Mouse (Mus musculus): Measurements from ENCODE around the gene Olfr201.
"Not testable (repeated sequence)": the region's sequence is repeated elsewhere in the genome, so short reads cannot be mapped to it uniquely, and the experiment has no call there.

Olfr201 gene

GRCm38 (mm10) chr16:59272532-59272931, at the start of gene Olfr201:
TSS of gene Olfr201 (minus strand) at chr16:59272632.
- DNase-seq (ENCODE audit: low spot score in 2 of 2): not testable (repeated sequence)

GRCm38 (mm10) chr16:59318148-59318547, 45.7 kb upstream of the Olfr201 start, which contains the start of gene Olfr204:
TSS of gene Olfr204 (minus strand) at chr16:59318248.
- DNase-seq (ENCODE audit: low spot score in 2 of 2): no peak

GRCm38 (mm10) chr16:59298581-59298980, 26.1 kb upstream of the Olfr201 start, which contains the start of gene Olfr203:
TSS of gene Olfr203 (plus strand) at chr16:59298881.
- no peak for DNase-seq (ENCODE audit: low spot score in 2 of 2)

GRCm38 (mm10) chr16:59287576-59287975, 15.1 kb upstream of the Olfr201 start:
- not testable (repeated sequence) for DNase-seq (ENCODE audit: low spot score in 2 of 2)

- DNase-seq (ENCODE audit: low spot score in 2 of 2): no peak
These were observed 14.3 kb upstream of the Olfr201 start, which contains the start of gene Olfr202 for GRCm38 (mm10) chr16:59286693-59287092. TSS of gene Olfr202 (minus strand) at chr16:59286793.

- no peak for DNase-seq (ENCODE audit: low spot score in 2 of 2)
These were observed 11.0 kb upstream of the Olfr201 start for GRCm38 (mm10) chr16:59283476-59283875.

- no peak for DNase-seq (ENCODE audit: low spot score in 2 of 2)
These were observed 8.1 kb upstream of the Olfr201 start for GRCm38 (mm10) chr16:59280542-59280941.

- DNase-seq (ENCODE audit: low spot score in 2 of 2): not testable (repeated sequence)
These were observed 3.3 kb downstream of the Olfr201 start for GRCm38 (mm10) chr16:59269097-59269496.

- DNase-seq (ENCODE audit: low spot score in 2 of 2): no peak
These were observed 22.7 kb downstream of the Olfr201 start for GRCm38 (mm10) chr16:59249684-59250083.

- DNase-seq (ENCODE audit: low spot score in 2 of 2): not testable (repeated sequence)
These were observed 52.8 kb downstream of the Olfr201 start, which contains the start of gene Olfr199 for GRCm38 (mm10) chr16:59219667-59220066. TSS of gene Olfr199 (minus strand) at chr16:59219767.

- not testable (repeated sequence) for DNase-seq (ENCODE audit: low spot score in 2 of 2)
These were observed 54.6 kb downstream of the Olfr201 start for GRCm38 (mm10) chr16:59217861-59218260.

Measured in frontal cortex, postnatal 36 days (tissue).